Mouse (Mus musculus) monocyte, adult 5-6 weeks (primary cell): Measurements from ENCODE around the gene Itpr2. TPM values are rescaled to one million over a fixed set of nuclear protein-coding genes. Genes with fewer than 3 reads are reported as not detected.

ENCODE experiments used
- ATAC-seq: fragments of 153-309, 156-312 bp; replicated peaks from 2 replicates; pipeline ENCODE4 v1.8.0; 2017; ENCODE audit warnings: mild to moderate bottlenecking; ENCODE audit not compliant: low TSS enrichment, insufficient number of reproducible peaks, severe bottlenecking, poor library complexity, low FRiP score
- total RNA-seq: library from RNA; stranded (forward); fragments of 200-1000, 200-491, 200-594 nt; gene quantifications from 3 replicates; pipeline ENCODE4 v1.2.3, GENCODE M21; 2017

Gene Itpr2
- total RNA-seq, 1 experiment from 2014 or later = 45.7 TPM

DNA sequence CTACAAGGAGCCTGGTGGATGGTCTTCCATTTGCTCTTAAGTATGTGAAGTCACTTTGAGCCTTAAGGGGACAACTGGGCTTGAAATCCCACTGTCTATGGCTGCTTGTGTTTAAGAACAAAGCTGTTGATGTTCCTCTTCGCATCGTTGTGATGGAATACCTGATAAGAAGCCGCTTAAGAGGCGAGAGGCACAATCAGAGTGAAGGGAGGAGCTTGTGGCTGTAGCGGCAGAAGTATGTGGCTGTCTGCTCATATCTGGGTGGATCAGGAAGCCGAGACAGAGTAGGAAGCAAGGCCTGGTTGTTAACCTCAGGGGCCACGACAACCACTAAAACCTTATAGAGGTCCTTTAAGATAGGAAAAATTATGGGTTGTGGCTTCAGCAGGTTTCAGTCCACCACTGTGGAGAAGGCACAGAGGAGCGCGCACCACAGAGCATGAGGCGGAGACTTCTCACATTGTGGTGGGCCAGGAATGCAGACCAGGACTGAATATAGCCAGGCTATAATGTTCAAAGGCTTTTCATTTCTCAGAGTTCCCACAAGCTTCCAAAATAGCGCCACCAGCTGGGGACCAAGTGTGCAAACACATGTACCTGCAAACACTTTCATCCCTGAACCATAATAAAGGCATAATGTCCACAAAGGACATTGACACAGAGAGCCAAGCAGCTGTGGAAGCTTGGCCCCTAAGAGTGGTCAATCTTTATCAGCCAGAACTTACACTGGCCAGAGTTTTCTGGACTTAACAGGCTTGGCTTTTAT lies 424.7 kb downstream of the Itpr2 start:
- 0 out of 2 replicates have a peak, but pooled peaks have one; percentile 21 for ATAC-seq

- no peak for ATAC-seq
Measured at GRCm38 (mm10) chr6:146072842-146073241, 429.2 kb downstream of the Itpr2 start.

GRCm38 (mm10) chr6:146071883-146072282 lies 430.1 kb downstream of the Itpr2 start:
- ATAC-seq = no peak

Other genes with a start within 250 kb of the Itpr2 start
- gene Fgfr1op2, start 75.0 kb upstream of the Itpr2 start, total RNA-seq = 234 to 259 TPM (median 240 TPM) in 3 replicates
- 76.1 to 116 TPM (median 113 TPM) in 3 replicates for gene Ints13, start 75.6 kb upstream of the Itpr2 start, total RNA-seq
- 67.9 to 97.9 TPM (median 85.9 TPM) in 3 replicates for gene Med21, start 140.3 kb upstream of the Itpr2 start, total RNA-seq
- gene Tm7sf3, start 140.6 kb upstream of the Itpr2 start, total RNA-seq = 20.2 to 24.6 TPM (median 21.3 TPM) in 3 replicates
- gene Stk38l, start 222.8 kb upstream of the Itpr2 start, total RNA-seq = 11.4 to 19.1 TPM (median 18.1 TPM) in 3 replicates